Mouse (Mus musculus): ENCODE results near the gene Htatsf1. TPM values are rescaled to one million over a fixed set of nuclear protein-coding genes. Genes with fewer than 3 reads are reported as not detected.
A peak's percentile ranks its signal among the peaks of the same experiment; 100 is the strongest.

Gene Htatsf1
- 28.1 and 30.2 TPM in 2 replicates for polyA plus RNA-seq (2012; ENCODE audit: insufficient read depth, insufficient read length, missing spikeins)

DNA sequence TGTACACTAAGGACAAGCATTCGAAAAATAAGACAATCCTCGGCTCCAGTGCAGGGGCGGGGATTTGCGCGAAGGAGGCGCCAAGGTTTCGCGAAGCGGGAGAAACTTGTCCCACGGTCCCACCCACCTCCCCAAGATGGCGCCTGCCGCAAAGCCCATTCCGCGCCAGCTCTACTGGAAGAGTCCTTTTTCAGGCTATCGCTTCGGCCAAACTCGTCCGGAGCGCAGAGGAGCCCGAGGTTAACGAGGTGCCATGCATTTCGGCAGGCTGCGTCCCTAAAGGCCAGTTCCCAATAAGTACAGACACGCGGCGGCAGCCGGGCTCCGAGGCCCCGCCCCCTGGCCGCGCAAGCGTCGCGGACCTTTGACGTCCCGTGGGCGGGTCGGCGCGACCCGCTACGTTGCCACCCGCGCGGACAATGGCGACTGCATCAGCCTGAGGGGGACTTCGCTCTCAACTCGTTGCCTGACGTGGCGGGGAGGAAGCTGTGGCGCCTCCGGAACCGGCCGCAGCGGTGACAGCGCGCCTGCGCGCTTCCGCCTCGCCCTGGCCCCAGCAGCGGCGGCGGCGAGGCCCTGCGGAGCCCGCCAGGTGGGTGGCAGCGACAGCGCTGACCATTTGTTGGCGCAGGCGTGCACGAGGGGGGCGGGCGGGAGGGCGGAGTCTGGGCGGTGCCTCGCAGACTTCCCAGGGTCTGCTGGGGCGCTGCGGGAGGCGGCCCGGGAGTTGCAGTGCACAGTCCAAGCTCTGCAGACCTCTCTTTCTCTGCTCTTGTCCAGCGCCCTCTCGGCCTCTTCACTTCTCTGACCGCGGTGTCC is at the start of gene Htatsf1:
Gene Htatsf1 (plus strand): TSS at position 410 of the 819 bp plus-strand sequence.
- Histone ChIP-seq H3K4me1 (ENCODE audit: control insufficient read depth, insufficient read depth, low read length) (no peaks in the 10 kb centered on the region), H3K27ac (ENCODE audit: insufficient read depth, low read depth, low read length) (peak within 1 kb of the TSS; percentile 84), H3K4me3 (ENCODE audit: insufficient read depth, low read length) (peak within 1 kb of the TSS; percentile 98)
- TF ChIP-seq POLR2A (IDR thresholded peaks at IDR 0.05; ENCODE audit: borderline replicate concordance, low read depth, low read length): no peak
- no peak for TF ChIP-seq CTCF (IDR thresholded peaks at IDR 0.05; ENCODE audit: low read depth, low read length)

DNA sequence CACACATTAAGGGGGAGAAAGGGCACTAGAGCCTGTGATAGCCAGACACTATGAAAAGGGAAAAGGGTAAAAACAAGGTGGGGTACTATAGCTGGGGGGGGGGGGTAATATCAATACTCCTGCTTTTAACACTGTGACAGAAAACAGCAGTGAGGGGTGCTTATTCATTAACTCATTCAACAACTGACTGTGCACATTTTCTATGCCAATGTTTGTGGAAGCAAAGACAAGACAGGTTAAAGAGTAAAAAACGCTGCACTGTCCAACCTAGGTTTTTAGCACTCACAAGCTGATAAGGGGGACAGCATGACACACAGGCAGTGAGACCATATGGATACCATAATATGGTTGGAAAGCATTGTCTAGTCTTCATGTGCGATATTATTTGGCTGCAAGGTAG is 40.5 kb upstream of the Htatsf1 start:
- Histone ChIP-seq H3K27ac (ENCODE audit: insufficient read depth, low read depth, low read length) (no peak overlapping the region), H3K4me3 (ENCODE audit: insufficient read depth, low read length) (no peak overlapping the region), H3K4me1 (ENCODE audit: control insufficient read depth, insufficient read depth, low read length) (no peaks in the 10 kb centered on the region)
- no peak for TF ChIP-seq POLR2A (IDR thresholded peaks at IDR 0.05; ENCODE audit: borderline replicate concordance, low read depth, low read length)
- TF ChIP-seq CTCF (IDR thresholded peaks at IDR 0.05; ENCODE audit: low read depth, low read length): no peak

DNA sequence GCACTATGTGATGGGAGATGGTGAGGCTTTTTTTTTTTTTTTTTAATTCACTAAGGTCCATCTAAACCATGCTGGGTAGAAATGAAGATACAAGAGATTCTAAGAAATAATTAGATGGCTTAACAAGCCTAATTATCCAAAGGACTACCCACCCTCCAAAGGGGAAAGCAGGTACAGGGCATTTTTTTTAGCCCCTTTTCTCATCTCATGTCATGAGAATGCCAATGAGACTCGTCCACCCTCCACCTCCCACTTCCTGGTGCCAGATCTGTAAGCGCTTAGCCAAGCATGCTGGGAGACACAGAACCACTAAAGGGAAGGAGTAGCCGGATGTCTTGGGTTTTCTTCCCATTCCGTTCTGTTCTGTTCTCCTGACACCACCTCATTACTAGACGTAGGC is 10.6 kb upstream of the Htatsf1 start, which contains the start of gene Brs3:
Gene Brs3 (plus strand): TSS at position 301 of the 400 bp plus-strand sequence.
- Histone ChIP-seq H3K4me3 (ENCODE audit: insufficient read depth, low read length) (no peak within 1 kb of the TSS), H3K4me1 (ENCODE audit: control insufficient read depth, insufficient read depth, low read length) (no peaks in the 10 kb centered on the region), H3K27ac (ENCODE audit: insufficient read depth, low read depth, low read length) (no peak within 1 kb of the TSS)
- TF ChIP-seq CTCF (IDR thresholded peaks at IDR 0.05; ENCODE audit: low read depth, low read length) (no peak), POLR2A (IDR thresholded peaks at IDR 0.05; ENCODE audit: borderline replicate concordance, low read depth, low read length) (no peak)

DNA sequence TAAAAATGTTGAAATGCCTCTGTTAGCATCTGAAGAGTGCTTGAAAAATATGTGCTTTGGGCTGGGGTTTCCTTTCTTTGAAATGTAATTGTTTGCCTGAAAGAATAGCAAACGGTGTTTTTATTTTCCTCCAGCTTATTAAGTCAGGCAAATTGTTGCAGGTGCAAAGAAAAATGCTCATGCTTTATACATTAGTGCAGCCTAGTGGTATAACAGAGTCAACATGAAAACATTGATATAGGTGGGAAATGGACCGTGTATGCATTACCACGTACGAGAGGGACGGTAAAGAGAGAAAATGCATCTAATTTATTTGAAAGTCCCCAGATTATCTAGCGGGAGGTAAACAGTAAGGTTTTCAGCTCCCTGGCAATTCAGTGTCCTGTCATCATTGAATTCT is 9.5 kb upstream of the Htatsf1 start:
- TF ChIP-seq POLR2A (IDR thresholded peaks at IDR 0.05; ENCODE audit: borderline replicate concordance, low read depth, low read length) (no peak), CTCF (IDR thresholded peaks at IDR 0.05; ENCODE audit: low read depth, low read length) (no peak)
- Histone ChIP-seq H3K27ac (ENCODE audit: insufficient read depth, low read depth, low read length) (no peak overlapping the region), H3K4me3 (ENCODE audit: insufficient read depth, low read length) (no peak overlapping the region), H3K4me1 (ENCODE audit: control insufficient read depth, insufficient read depth, low read length) (no peaks in the 10 kb centered on the region)

DNA sequence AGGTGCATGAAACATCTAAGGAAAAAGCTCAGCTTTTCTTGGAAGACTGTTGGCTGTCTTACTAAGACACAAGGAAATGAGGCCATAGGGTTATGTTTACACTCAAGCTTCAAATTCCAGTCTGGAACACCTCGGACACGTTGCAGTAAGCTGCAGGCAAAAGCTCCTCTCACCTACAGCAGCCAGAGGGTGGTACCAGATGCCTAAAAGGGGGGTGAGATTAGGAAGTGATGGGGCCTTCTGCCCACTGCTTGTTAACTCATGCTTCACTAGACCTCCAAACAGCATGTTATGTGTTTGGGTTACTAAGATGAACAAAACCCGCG is 572 bp upstream of the Htatsf1 start:
- H3K4me3 ChIP-seq (ENCODE audit: insufficient read depth, low read length): peak overlapping the region; percentile 98
- TF ChIP-seq POLR2A (IDR thresholded peaks at IDR 0.05; ENCODE audit: borderline replicate concordance, low read depth, low read length): no peak
- H3K27ac ChIP-seq (ENCODE audit: insufficient read depth, low read depth, low read length): no peak overlapping the region
- H3K4me1 ChIP-seq (ENCODE audit: control insufficient read depth, insufficient read depth, low read length): no peaks in the 10 kb centered on the region

DNA sequence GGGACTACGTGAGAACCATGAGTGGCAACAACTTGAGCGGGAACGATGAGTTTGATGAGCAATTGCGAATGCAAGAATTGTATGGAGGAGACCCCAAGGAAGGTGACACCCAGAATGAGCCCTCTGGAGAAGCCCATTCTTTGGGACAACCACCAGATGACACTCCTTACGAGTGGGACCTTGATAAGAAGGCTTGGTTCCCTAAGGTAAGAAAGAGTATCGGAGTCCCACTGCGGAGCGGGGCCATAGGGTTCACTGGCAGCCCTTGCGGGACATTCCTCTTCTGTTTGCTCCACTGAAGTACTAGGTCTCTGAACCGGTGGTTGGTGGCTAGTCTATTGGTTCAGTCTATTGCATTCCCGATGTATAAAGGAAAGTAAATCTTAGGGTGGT is 606 bp downstream of the Htatsf1 start:
- peak overlapping the region; percentile 98 for H3K4me3 ChIP-seq (ENCODE audit: insufficient read depth, low read length)
- no peaks in the 10 kb centered on the region for H3K4me1 ChIP-seq (ENCODE audit: control insufficient read depth, insufficient read depth, low read length)
- H3K27ac ChIP-seq (ENCODE audit: insufficient read depth, low read depth, low read length): no peak overlapping the region
- TF ChIP-seq CTCF (IDR thresholded peaks at IDR 0.05; ENCODE audit: low read depth, low read length) (no peak), POLR2A (IDR thresholded peaks at IDR 0.05; ENCODE audit: borderline replicate concordance, low read depth, low read length) (no peak)

DNA sequence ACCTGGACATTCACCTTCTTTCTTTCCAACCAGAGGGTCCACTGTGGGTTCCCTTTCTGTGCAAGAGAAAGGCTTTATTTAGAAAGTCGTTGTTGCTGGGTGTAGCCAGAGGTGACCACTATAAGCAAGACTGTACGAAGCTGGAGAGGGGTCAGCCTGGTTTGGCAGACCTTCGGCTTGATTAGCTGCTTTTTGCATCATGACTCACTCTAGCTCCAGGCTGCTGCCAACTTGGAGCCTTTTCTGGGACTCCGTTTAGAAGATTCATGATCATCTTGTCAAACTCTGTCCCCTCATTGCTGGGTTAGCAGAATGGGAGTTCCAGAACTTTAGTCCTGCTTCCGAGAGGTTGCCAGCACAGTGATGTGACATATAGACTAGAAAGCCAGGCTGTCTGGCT is 28.1 kb downstream of the Htatsf1 start:
- H3K4me3 ChIP-seq (ENCODE audit: insufficient read depth, low read length): no peak overlapping the region
- H3K27ac ChIP-seq (ENCODE audit: insufficient read depth, low read depth, low read length): no peak overlapping the region
- H3K4me1 ChIP-seq (ENCODE audit: control insufficient read depth, insufficient read depth, low read length): no peaks in the 10 kb centered on the region
- TF ChIP-seq POLR2A (IDR thresholded peaks at IDR 0.05; ENCODE audit: borderline replicate concordance, low read depth, low read length): no peak
- no peak for TF ChIP-seq CTCF (IDR thresholded peaks at IDR 0.05; ENCODE audit: low read depth, low read length)

DNA sequence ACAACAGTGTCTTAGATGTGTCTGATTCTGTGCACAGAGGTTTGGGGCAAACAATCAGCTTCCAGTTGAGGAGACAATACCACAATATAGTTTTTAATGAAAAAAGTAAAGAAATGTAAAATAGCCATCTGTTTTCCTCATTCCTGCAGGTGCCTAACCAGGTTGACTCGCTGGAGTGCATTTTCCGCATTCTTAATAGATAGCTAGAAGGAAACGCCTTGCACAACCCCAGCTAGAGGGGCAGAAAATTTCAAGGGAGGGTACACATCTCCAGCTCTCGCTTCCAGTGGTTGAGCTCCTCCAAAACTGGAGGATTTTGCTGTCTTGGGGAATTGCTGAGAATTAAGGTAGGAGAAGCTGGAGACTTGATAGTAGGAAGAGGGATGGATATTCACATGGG is 34.4 kb downstream of the Htatsf1 start, which contains the start of gene Vgll1:
Gene Vgll1 (plus strand): TSS at position 301 of the 400 bp plus-strand sequence.
- no peak within 1 kb of the TSS for H3K27ac ChIP-seq (ENCODE audit: insufficient read depth, low read depth, low read length)
- no peak within 1 kb of the TSS for H3K4me3 ChIP-seq (ENCODE audit: insufficient read depth, low read length)
- TF ChIP-seq CTCF (IDR thresholded peaks at IDR 0.05; ENCODE audit: low read depth, low read length) (no peak), POLR2A (IDR thresholded peaks at IDR 0.05; ENCODE audit: borderline replicate concordance, low read depth, low read length) (no peak)
- no peaks in the 10 kb centered on the region for H3K4me1 ChIP-seq (ENCODE audit: control insufficient read depth, insufficient read depth, low read length)

DNA sequence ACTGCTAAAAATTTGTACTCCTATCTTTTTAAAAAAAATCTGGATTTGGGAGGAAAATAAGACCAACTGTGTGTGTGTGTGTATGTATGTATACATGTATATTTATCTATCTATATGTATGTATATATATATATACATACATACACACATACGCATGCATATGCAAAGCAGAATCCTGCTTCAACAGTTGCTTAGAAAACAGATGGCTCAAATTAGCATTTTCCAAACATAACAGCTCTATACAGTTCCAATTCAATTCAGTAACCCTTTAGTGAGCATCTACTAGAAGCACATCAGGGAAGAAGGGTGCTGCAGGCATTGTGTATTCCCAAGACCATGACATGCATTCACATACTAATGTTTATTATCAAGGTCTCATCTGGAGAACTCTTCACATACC is 50.0 kb downstream of the Htatsf1 start:
- Histone ChIP-seq H3K27ac (ENCODE audit: insufficient read depth, low read depth, low read length) (no peak overlapping the region), H3K4me1 (ENCODE audit: control insufficient read depth, insufficient read depth, low read length) (no peaks in the 10 kb centered on the region), H3K4me3 (ENCODE audit: insufficient read depth, low read length) (no peak overlapping the region)
- TF ChIP-seq POLR2A (IDR thresholded peaks at IDR 0.05; ENCODE audit: borderline replicate concordance, low read depth, low read length) (no peak), CTCF (IDR thresholded peaks at IDR 0.05; ENCODE audit: low read depth, low read length) (no peak)

DNA sequence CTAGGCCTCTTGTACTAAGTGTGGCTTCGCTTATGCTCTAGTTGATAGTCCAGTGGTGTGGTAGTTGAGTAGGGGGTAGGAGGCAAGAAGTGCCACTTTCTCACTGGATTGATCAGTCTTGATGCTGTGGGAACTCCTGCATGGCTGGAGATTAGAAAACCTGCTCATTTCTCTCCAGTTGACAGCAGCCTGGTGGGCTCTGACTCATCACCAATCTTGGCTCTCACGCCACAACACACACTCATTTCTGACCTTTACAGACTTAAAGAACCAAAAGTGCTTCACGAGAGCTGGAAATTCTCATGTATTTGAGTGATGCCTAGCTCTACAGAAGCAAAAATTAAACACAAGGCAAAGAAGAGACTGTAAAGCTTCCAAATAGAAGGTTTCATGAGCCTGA is 53.6 kb downstream of the Htatsf1 start:
- Histone ChIP-seq H3K4me1 (ENCODE audit: control insufficient read depth, insufficient read depth, low read length) (no peaks in the 10 kb centered on the region), H3K27ac (ENCODE audit: insufficient read depth, low read depth, low read length) (no peak overlapping the region), H3K4me3 (ENCODE audit: insufficient read depth, low read length) (no peak overlapping the region)
- TF ChIP-seq CTCF (IDR thresholded peaks at IDR 0.05; ENCODE audit: low read depth, low read length) (no peak), POLR2A (IDR thresholded peaks at IDR 0.05; ENCODE audit: borderline replicate concordance, low read depth, low read length) (no peak)

Other genes with a start within 250 kb of the Htatsf1 start
- 1.0 TPM in 2 replicates for gene Map7d3, start 231.3 kb upstream of the Htatsf1 start, polyA plus RNA-seq (2012; ENCODE audit: insufficient read depth, insufficient read length, missing spikeins)
- not detected in 2 replicates for gene Adgrg4, start 183.4 kb upstream of the Htatsf1 start, polyA plus RNA-seq (2012; ENCODE audit: insufficient read depth, insufficient read length, missing spikeins)
- not detected in 2 replicates for gene Brs3, start 10.5 kb upstream of the Htatsf1 start, polyA plus RNA-seq (2012; ENCODE audit: insufficient read depth, insufficient read length, missing spikeins)
- gene Vgll1, start 34.5 kb downstream of the Htatsf1 start, polyA plus RNA-seq (2012; ENCODE audit: insufficient read depth, insufficient read length, missing spikeins): not detected in 2 replicates
- gene Cd40lg, start 158.6 kb downstream of the Htatsf1 start, polyA plus RNA-seq (2012; ENCODE audit: insufficient read depth, insufficient read length, missing spikeins): not detected in 2 replicates